Mouse (Mus musculus) T-cell, adult 2 months (primary cell): ENCODE measurements around the gene Chpf.
A peak's percentile ranks its signal among the peaks of the same experiment; 100 is the strongest.

Source experiments
- DNase-seq: peaks from one replicate; pipeline ENCODE4 v3.0.0; 2022; ENCODE audit warnings: low spot score

Gene Chpf

DNA sequence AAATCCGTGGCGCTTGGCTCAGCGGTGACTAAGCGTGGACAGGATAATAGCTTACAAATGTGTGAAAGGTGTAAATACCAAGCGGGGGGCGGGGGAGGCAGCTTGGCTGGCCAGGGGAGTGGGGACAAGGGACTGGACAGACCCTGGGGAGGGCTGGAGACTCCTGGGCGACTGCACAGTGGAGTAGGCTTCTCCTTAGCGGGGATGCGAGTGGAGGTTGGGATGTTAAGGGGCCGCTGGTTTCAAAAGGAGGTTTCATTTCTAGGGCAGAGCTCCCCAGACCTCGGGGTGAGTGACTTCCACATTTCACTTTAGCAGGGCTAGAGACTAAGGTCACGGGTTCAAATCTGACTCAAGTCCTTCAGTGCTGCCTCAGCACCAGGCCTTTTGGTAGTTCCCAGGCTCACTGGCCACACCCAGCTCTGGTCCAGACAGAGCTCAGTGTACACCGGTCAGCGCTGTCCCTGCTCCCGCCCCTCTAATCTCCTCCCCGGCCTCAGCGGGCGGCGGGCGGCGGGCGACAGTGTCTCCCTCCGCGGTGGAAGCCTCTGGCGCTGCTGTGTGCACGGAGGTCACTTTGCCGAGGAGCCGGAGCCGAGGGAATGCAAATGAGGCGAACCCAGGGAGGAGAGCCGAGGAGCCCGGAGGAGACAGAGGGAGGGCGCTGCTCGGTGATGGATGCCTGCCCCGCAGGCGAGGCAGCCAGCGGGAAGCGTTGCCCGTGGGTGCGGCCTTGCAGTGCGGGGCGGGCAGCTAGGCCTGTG lies 20.9 kb downstream of the Chpf start:
- no peak for DNase-seq

GRCm38 (mm10) chr1:75457710-75458024 lies 21.4 kb downstream of the Chpf start:
- no peak for DNase-seq

DNA sequence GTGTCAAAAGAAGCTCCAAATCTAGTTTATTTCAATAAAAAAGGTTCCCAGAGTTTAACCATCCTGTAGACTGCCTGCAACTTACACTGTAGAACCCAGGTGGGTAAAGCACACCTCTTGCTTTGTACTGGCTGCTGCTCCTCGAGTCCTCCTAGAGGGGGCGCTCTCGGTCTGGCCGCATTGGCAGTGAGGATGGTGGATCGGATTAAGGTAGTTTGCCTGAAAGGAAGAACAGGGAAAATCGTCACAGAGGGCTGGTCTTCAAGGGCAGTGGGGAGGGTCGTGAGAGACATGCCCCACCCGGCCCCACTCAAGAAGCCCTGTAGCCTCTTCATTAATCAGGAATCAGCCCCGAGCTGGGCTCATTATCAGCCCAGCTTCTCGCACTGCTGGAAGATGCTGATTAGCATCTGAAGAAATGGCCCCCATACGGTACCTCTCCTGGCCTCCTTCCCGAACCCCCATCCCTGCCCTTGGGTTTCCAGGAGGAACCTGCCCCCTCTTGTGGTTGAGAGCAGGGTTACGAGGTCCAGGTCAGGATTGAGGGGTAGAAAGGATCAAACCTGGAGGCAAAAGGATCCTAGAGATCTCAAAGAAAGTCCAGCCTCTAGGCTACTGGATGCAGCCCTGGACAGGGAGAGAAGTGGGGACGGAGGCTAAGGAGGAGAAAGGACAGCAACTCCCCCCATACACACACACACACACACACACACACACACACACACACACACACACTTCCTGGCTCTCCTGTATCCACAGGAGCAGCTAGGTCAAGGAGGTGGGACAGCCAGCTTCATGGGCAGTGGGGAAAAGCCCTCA lies 22.2 kb downstream of the Chpf start:
- no peak for DNase-seq

DNA sequence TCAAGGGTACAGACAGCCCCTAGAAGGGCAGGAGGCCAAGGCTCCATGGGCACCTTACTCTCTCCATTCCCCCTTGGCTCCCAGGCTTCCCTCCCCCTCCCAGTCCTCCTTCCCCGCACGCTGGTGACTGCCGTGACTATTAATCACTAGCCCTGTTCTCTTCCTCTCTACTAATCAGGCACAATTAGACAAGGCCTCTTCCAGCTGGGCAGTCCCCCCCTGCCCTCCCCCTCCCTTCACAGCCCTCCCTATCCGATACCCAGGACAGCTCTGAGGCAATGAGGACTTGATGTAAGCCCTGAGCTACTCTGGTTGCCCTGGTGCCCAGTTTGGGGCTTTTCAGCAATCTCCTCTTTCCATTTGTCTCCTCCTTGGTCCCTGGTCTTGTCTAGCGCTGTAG lies 23.2 kb downstream of the Chpf start:
- DNase-seq, result no peak

DNA sequence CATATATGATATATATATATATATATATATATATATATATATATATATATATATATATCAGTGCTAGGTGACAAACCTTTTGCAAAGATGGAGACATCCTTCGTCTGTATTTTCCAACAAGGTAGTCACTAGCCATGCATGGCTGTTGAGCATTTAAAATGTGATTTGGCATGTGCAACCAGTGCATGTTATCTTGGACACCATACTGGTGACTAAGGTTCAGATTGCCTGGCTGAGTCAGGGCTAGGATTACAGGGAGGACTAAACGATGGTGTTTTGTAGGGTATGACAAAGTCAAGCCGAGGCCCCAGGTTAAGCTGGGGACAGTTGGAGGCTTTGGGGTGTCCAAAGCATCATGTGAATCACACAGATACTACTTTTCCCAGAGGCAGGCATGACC lies 23.7 kb downstream of the Chpf start:
- no peak for DNase-seq

DNA sequence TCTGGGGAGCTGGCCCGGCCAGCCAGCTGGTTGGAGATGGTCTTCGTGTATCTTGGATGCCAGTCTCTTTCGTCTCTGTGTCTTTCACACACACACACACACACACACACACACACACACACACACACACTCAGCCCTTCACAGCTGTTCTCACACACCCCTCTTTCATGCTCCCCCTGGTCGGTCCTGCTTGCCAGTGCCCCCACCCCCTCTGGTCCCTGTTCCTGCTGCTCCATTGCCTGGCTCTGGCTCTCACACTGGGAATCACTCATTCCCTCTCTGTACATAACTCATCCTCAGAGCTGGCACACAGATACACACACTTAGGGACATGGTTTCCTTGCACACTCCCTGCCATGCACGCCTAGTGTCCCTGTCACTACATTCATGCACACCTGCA lies 27.2 kb downstream of the Chpf start:
- DNase-seq, result no peak

- no peak for DNase-seq
Observed at GRCm38 (mm10) chr1:75450314-75451005, 28.6 kb downstream of the Chpf start, which contains the start of gene Asic4. Gene Asic4 (plus strand): TSS chr1:75450436.

- no peak for DNase-seq
Observed at GRCm38 (mm10) chr1:75449377-75450135, 29.6 kb downstream of the Chpf start.

DNA sequence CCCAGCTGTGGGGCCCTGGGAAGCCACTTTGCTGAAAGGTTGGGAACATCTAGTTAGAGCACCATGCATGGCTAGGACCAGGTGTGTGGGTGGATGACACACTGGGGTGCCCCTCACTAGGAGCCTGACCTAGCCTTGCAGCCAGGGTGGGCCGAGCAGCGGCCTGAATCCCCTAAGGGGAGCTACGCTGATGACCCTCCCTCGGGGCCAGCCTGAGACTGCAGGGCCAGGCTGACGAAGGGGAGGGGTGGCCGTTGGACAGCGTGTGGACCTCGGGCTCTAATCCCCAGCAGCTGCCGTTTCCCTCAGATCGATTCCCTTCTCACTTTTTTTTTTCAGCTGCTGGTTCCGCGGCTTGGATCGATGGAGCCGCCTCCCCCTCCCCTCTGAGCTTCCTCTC lies 30.2 kb downstream of the Chpf start:
- no peak for DNase-seq

DNA sequence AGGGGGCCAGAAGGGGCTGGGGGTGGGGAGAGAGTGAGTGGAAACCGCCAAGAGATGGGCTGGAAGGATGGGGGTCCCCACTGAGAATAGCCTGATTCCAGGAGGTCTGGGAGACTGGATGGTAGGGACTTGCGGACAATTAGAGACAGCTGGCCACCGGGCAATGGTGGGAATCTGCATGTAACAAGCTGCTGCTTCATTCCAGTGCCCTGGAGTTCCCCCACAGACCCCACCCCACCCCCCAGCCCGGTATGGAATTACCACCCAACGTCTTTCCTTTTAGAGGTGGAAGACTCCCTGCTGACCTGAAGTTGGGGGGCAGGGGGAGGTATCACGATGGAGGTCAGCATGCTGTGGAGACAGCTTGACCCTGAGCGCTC lies 31.1 kb downstream of the Chpf start:
- no peak for DNase-seq

GRCm38 (mm10) chr1:75447265-75448051 lies 31.6 kb downstream of the Chpf start:
- no peak for DNase-seq

DNA sequence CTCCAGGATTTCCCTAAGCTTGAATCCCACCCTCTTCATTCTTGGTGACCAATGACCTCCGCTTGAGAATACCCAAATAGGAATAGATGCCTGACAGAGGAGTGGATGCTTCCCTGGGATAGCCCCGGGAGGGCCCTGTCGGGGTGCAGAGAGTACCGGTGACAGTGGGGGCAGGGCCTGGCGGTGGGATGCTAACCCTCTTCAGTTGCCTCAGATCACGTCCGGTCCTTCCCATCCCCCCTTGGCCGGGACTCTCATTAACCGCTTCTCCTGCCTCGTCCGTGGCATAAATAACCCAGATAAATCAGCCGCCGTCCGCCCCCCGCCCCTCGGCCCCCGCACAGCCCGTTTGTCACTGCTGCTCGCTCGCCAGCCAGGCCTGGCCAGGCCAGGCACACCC lies 32.5 kb downstream of the Chpf start:
- DNase-seq, result no peak

DNA sequence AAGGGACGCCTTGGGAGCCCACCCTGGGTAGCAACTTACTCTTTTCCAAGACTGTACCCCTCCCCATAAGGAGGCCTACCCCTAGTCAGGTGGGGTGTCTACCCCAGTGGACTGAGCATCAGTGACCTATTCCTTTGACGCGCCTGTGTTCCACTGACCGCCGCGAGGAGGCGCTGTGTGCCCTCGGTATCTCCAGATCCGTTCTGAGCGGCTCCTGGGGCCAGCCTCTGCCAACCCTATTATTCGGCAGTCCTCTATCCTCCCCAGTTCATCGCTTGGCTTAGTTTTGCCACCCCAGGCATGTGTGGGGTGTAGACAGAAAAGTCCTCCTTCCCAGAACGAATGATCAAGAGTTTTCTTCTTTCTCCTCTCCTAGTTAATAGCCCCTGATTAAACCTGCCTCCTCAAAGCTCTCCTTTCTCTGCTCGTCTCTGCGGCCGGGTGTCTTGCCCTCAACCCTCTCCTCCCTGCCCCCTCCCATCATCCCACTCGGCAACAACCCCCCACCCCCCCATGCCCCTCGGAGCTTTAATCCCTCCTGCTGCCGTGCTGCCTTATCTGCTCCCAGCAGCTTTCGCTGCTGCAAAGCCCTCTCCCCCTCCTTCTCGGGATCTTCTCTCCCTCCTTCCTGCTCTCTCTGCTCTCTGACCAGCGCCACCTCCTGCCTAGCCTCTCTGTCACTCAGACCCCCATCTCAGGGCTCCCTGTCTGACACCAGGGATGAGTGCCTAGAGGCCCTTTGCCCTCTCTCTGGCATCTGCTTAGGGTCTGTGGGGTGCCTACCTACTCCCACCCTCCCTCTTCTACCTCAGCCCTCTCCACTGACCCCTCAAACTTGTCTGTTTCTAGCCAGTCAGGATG lies 33.1 kb downstream of the Chpf start:
- DNase-seq, result peak; percentile 63

DNA sequence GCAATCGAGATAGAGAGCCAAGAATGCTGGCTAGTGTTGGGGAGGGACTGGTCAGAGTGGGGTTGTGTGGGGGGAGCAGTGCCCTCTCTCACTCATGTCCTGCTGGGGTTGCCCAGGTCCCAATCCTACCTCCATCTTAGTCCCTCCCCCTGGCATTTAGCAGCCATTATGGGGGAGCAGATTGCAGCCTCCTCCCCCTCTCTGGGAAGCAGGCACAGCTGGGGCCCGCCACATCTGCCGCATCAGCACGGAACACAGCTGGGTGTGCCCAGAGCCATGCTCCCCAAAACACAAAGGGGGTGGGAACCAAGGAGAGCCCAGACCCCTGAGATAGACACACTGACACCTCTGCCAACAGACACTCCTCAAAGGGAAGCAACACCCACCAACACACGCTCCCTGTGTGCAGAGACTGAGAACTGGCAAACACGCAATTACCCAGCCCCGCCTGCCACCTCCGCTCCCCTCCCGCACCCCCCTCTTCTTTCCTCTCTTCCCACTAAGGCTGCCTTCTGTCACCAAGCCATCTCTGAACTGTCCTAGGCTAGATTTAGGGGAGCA lies 33.9 kb downstream of the Chpf start:
- no peak for DNase-seq

DNA sequence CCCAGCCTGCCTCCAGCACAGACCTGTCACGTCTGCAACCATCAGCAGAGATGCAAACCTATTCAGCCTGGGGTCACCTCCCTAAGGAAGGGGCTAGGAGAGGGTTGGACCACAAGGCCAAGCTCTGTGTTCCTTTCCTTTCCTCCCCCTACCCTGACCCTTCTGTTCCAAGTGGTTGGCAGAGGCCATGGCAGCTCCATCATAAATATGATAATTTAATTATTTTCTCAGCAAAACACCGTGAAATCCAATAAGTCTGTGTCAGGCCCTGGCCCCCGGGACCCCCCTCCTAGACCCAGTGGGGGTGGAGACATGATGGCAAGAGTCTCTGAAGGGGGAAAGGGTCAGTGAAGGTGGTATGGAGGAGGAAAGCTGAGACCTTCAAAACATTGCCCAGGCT lies 34.9 kb downstream of the Chpf start:
- no peak for DNase-seq

DNA sequence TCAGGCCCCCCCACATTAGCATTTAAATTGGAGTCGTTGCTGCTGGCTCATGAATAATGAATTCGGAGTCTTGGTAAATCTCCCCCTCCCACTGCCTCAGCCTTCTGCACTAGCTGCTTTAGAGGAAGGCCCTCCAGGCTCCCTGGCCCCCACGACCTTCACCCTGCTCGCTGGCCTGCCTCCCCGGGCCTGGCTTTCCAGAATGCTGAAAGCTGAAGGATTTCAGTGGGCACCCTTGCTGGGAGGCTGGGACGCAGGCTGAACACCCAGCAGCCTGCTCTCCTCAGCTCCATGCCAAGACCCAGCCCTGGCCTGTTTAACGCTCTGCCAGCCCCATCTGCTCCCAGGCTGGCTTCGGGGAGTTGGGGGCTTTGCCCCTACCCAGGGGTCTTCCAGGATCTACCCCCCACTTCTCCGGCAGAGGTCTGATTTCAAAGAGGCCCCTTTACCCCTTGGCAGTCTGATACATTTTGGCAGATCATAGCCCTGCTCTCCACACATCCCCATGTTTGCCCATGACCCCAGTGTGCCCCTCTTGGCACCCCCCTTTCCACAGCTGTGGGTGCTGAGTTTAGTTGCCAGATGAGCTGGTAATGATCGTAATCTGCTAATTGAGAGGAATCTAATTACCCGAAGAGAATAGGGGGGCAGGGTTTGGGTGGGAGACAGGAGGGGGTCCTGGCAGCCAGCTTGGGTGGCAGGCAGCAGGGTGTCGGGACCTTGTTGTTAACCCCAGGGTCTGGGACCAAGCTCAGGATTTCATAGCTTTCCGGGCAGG lies 35.7 kb downstream of the Chpf start:
- no peak for DNase-seq

DNA sequence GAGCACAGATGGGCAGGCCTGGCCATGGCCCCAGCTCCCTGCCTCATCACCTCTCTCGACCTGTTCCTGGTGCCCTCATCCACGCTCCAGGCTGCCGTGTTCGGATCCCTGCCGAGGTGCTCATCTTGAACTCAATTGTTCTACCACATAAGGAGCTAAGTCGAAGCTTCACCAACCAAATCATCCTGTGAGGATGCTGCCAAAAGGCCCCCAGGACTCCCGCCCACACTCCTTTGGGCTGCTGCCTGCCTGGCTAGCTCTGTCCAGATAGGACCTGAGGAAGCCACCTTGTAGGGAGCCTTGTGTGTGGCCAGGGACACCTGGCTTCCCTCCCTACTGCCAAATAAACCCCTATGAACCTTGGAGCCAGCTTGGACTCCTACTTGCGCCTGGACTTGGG lies 36.3 kb downstream of the Chpf start:
- no peak for DNase-seq

DNA sequence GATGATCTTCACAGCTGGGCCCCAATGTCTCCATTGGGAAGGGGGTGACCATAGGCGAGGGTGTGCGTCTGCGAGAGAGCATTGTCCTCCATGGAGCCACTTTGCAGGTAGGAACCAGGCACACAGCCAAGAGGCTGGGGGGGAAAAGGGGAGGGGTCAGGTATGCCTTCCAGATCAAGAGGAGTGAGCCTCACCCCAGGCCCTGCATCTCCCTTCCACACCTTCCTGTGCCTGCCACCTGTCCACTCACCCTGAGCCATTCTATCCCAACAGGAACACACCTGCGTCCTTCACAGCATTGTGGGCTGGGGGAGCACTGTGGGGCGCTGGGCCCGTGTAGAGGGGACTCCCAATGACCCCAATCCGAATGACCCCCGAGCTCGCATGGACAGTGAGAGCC lies 36.9 kb downstream of the Chpf start:
- DNase-seq, result no peak

- no peak for DNase-seq
Observed at GRCm38 (mm10) chr1:75441471-75441996, 37.6 kb downstream of the Chpf start.
